Mouse (Mus musculus): ENCODE data around the gene Arhgap5. TPM values are rescaled to one million over a fixed set of nuclear protein-coding genes. Genes with fewer than 3 reads are reported as not detected.

The Arhgap5 gene
- polyA plus RNA-seq, 1 experiment from 2014 or later = 48.1 TPM

- no peaks in the 10 kb centered on the region for H3K36me3 ChIP-seq (ENCODE audit: control insufficient read depth, insufficient read depth, low read length)
- no peaks in the 10 kb centered on the region for H3K9me3 ChIP-seq (ENCODE audit: control insufficient read depth, low read length)
- 76% methylated on average over 5 of the region's 5 CpGs for WGBS
- no peak overlapping the region for H3K4me3 ChIP-seq (ENCODE audit: low read length)
- no peak overlapping the region for H3K27ac ChIP-seq (ENCODE audit: low read length)
- H3K27me3 ChIP-seq (ENCODE audit: control insufficient read depth, insufficient read depth, low read depth, low read length) = no peaks in the 10 kb centered on the region
- H3K4me1 ChIP-seq (replicated peaks; ENCODE audit: control insufficient read depth, insufficient read depth, low read length) = 0 out of 2 replicates have a peak, but pooled peaks cover 3% of the 10 kb centered on the region
- ATAC-seq (ENCODE audit: low read depth) = no peak
- no peak overlapping the region for H3K9ac ChIP-seq (ENCODE audit: low read length)
- no peak overlapping the region for H3K4me2 ChIP-seq (ENCODE audit: low read depth, low read length)
Measured at GRCm38 (mm10) chr12:52481969-52482550, 21.7 kb upstream of the Arhgap5 start.

GRCm38 (mm10) chr12:52483219-52483618 lies 20.6 kb upstream of the Arhgap5 start:
- Histone ChIP-seq H3K4me1 (replicated peaks; ENCODE audit: control insufficient read depth, insufficient read depth, low read length) (0 out of 2 replicates have a peak, but pooled peaks cover 3% of the 10 kb centered on the region), H3K36me3 (ENCODE audit: control insufficient read depth, insufficient read depth, low read length) (no peaks in the 10 kb centered on the region), H3K4me2 (ENCODE audit: low read depth, low read length) (no peak overlapping the region), H3K4me3 (ENCODE audit: low read length) (no peak overlapping the region), H3K27ac (ENCODE audit: low read length) (no peak overlapping the region), H3K9ac (ENCODE audit: low read length) (no peak overlapping the region), H3K27me3 (ENCODE audit: control insufficient read depth, insufficient read depth, low read depth, low read length) (no peaks in the 10 kb centered on the region), H3K9me3 (ENCODE audit: control insufficient read depth, low read length) (no peaks in the 10 kb centered on the region)
- no peak for ATAC-seq (ENCODE audit: low read depth)
- WGBS = 93% methylated on average over 9 of the region's 9 CpGs

GRCm38 (mm10) chr12:52488266-52488975 lies 15.4 kb upstream of the Arhgap5 start:
- WGBS = 27% methylated on average over 15 of the region's 15 CpGs

GRCm38 (mm10) chr12:52493281-52493681 lies 10.5 kb upstream of the Arhgap5 start:
- no peaks in the 10 kb centered on the region for H3K36me3 ChIP-seq (ENCODE audit: control insufficient read depth, insufficient read depth, low read length)
- WGBS = 16% methylated on average over 6 of the region's 6 CpGs
- peak overlapping the region; percentile 86 for H3K27ac ChIP-seq (ENCODE audit: low read length)
- H3K4me1 ChIP-seq (replicated peaks; ENCODE audit: control insufficient read depth, insufficient read depth, low read length) = peaks cover 6% of the 10 kb centered on the region
- H3K27me3 ChIP-seq (ENCODE audit: control insufficient read depth, insufficient read depth, low read depth, low read length) = no peaks in the 10 kb centered on the region
- peak overlapping the region; percentile 28; the same call in 1 of the 2 replicates for H3K4me2 ChIP-seq (ENCODE audit: low read depth, low read length)
- no peaks in the 10 kb centered on the region for H3K9me3 ChIP-seq (ENCODE audit: control insufficient read depth, low read length)
- H3K9ac ChIP-seq (ENCODE audit: low read length) = no peak overlapping the region
- H3K4me3 ChIP-seq (ENCODE audit: low read length) = no peak overlapping the region
- ATAC-seq (ENCODE audit: low read depth) = peak; percentile 85

More at GRCm38 (mm10) chr12:52488266-52488975, 15.4 kb upstream of the Arhgap5 start:
- no peak overlapping the region for H3K4me3 ChIP-seq (ENCODE audit: low read length)
- no peak overlapping the region for H3K4me2 ChIP-seq (ENCODE audit: low read depth, low read length)
- H3K27me3 ChIP-seq (ENCODE audit: control insufficient read depth, insufficient read depth, low read depth, low read length) = no peaks in the 10 kb centered on the region
- H3K27ac ChIP-seq (ENCODE audit: low read length) = no peak overlapping the region
- ATAC-seq (ENCODE audit: low read depth) = no peak
- H3K4me1 ChIP-seq (replicated peaks; ENCODE audit: control insufficient read depth, insufficient read depth, low read length) = peaks cover 1% of the 10 kb centered on the region
- peak overlapping the region; percentile 15 for H3K9ac ChIP-seq (ENCODE audit: low read length)
- no peaks in the 10 kb centered on the region for H3K36me3 ChIP-seq (ENCODE audit: control insufficient read depth, insufficient read depth, low read length)
- no peaks in the 10 kb centered on the region for H3K9me3 ChIP-seq (ENCODE audit: control insufficient read depth, low read length)

GRCm38 (mm10) chr12:52497209-52497608 lies 6.6 kb upstream of the Arhgap5 start:
- no peaks in the 10 kb centered on the region for H3K9me3 ChIP-seq (ENCODE audit: control insufficient read depth, low read length)
- H3K4me3 ChIP-seq (ENCODE audit: low read length) = no peak overlapping the region
- no peak overlapping the region for H3K9ac ChIP-seq (ENCODE audit: low read length)
- 49% methylated on average over 3 of the region's 3 CpGs for WGBS
- no peak overlapping the region for H3K4me2 ChIP-seq (ENCODE audit: low read depth, low read length)
- H3K36me3 ChIP-seq (ENCODE audit: control insufficient read depth, insufficient read depth, low read length) = no peaks in the 10 kb centered on the region
- H3K27ac ChIP-seq (ENCODE audit: low read length) = no peak overlapping the region
- H3K4me1 ChIP-seq (replicated peaks; ENCODE audit: control insufficient read depth, insufficient read depth, low read length) = peaks cover 6% of the 10 kb centered on the region
- H3K27me3 ChIP-seq (ENCODE audit: control insufficient read depth, insufficient read depth, low read depth, low read length) = no peaks in the 10 kb centered on the region
- no peak for ATAC-seq (ENCODE audit: low read depth)

GRCm38 (mm10) chr12:52500915-52501833 lies 2.6 kb upstream of the Arhgap5 start:
- Histone ChIP-seq H3K36me3 (ENCODE audit: control insufficient read depth, insufficient read depth, low read length) (no peaks in the 10 kb centered on the region), H3K27ac (ENCODE audit: low read length) (no peak overlapping the region), H3K4me1 (replicated peaks; ENCODE audit: control insufficient read depth, insufficient read depth, low read length) (peaks cover 3% of the 10 kb centered on the region; the same call in 1 of the 2 replicates), H3K9ac (ENCODE audit: low read length) (no peak overlapping the region), H3K4me2 (ENCODE audit: low read depth, low read length) (no peak overlapping the region), H3K27me3 (ENCODE audit: control insufficient read depth, insufficient read depth, low read depth, low read length) (no peaks in the 10 kb centered on the region), H3K4me3 (ENCODE audit: low read length) (no peak overlapping the region), H3K9me3 (ENCODE audit: control insufficient read depth, low read length) (no peaks in the 10 kb centered on the region)
- ATAC-seq (ENCODE audit: low read depth) = no peak
- WGBS = 64% methylated on average over 8 of the region's 8 CpGs

GRCm38 (mm10) chr12:52502161-52502560 lies 1.6 kb upstream of the Arhgap5 start:
- ATAC-seq (ENCODE audit: low read depth) = no peak
- H3K27ac ChIP-seq (ENCODE audit: low read length) = no peak overlapping the region
- H3K9ac ChIP-seq (ENCODE audit: low read length) = no peak overlapping the region
- no peaks in the 10 kb centered on the region for H3K9me3 ChIP-seq (ENCODE audit: control insufficient read depth, low read length)
- H3K4me2 ChIP-seq (ENCODE audit: low read depth, low read length) = no peak overlapping the region
- no peaks in the 10 kb centered on the region for H3K36me3 ChIP-seq (ENCODE audit: control insufficient read depth, insufficient read depth, low read length)
- no peaks in the 10 kb centered on the region for H3K27me3 ChIP-seq (ENCODE audit: control insufficient read depth, insufficient read depth, low read depth, low read length)
- 54% methylated on average over 3 of the region's 3 CpGs for WGBS
- peaks cover 3% of the 10 kb centered on the region; the same call in 1 of the 2 replicates for H3K4me1 ChIP-seq (replicated peaks; ENCODE audit: control insufficient read depth, insufficient read depth, low read length)
- no peak overlapping the region for H3K4me3 ChIP-seq (ENCODE audit: low read length)

GRCm38 (mm10) chr12:52503131-52503455 lies 679 bp upstream of the Arhgap5 start:
- under 1% methylated on average over 13 of the region's 13 CpGs for WGBS
- Histone ChIP-seq H3K36me3 (ENCODE audit: control insufficient read depth, insufficient read depth, low read length) (no peaks in the 10 kb centered on the region), H3K4me1 (replicated peaks; ENCODE audit: control insufficient read depth, insufficient read depth, low read length) (0 out of 2 replicates have a peak, but pooled peaks cover 3% of the 10 kb centered on the region), H3K4me3 (ENCODE audit: low read length) (peak overlapping the region; percentile 95), H3K27me3 (ENCODE audit: control insufficient read depth, insufficient read depth, low read depth, low read length) (no peaks in the 10 kb centered on the region), H3K27ac (ENCODE audit: low read length) (peak overlapping the region; percentile 99), H3K9me3 (ENCODE audit: control insufficient read depth, low read length) (no peaks in the 10 kb centered on the region), H3K4me2 (ENCODE audit: low read depth, low read length) (peak overlapping the region; percentile 79), H3K9ac (ENCODE audit: low read length) (peak overlapping the region; percentile 76)
- peak; percentile 47 for ATAC-seq (ENCODE audit: low read depth)
